Mouse (Mus musculus) heart, postnatal 0 days (tissue): ENCODE results near the gene AW011738.

Source experiments
- CTCF ChIP-seq: IDR thresholded peaks from 2 replicates; pipeline ENCODE4 v1.5.1; 2016; ENCODE audit warnings: antibody characterized with exemption, control low read depth, low read depth
- EP300 ChIP-seq: IDR thresholded peaks from 2 replicates; pipeline ENCODE4 v1.6.1; 2016; ENCODE audit warnings: antibody characterized with exemption, low read depth

- TF ChIP-seq EP300 = no peak
- no peak for TF ChIP-seq CTCF
Measured at GRCm38 (mm10) chr4:156193200-156193590, 9.9 kb upstream of the AW011738 start.
